In genomic region chr3:68583771-68584511, GRCm38 (mm10) we compare ENCODE assay signal across 8 mouse cellular contexts.
DNase-seq lines count a peak whose midpoint lies in the region; ATAC-seq lines count a peak whose summit lies in the region.

No protein-coding gene starts in this region.

- no peaks in the 10 kb centered on the region for H3K36me3 ChIP-seq in hindbrain, embryonic 12.5 days
- no peaks in the 10 kb centered on the region for H3K36me3 ChIP-seq in midbrain, embryonic 10.5 days

- H3K9me3 ChIP-seq in hindbrain, embryonic 12.5 days (replicated peaks) = no peaks in the 10 kb centered on the region
- no peaks in the 10 kb centered on the region for H3K9me3 ChIP-seq in midbrain, embryonic 10.5 days (replicated peaks)

- H3K27me3 ChIP-seq in hindbrain, embryonic 12.5 days = no peaks in the 10 kb centered on the region
- no peaks in the 10 kb centered on the region for H3K27me3 ChIP-seq in midbrain, embryonic 10.5 days (ENCODE audit: low read depth, poor library complexity, severe bottlenecking)

- peaks cover 61% of the 10 kb centered on the region for H3K4me1 ChIP-seq in hindbrain, embryonic 12.5 days
- peaks cover 65% of the 10 kb centered on the region for H3K4me1 ChIP-seq in midbrain, embryonic 10.5 days

- no peak overlapping the region; the same call in 1 of the 2 replicates for H3K9ac ChIP-seq in hindbrain, embryonic 12.5 days

- WGBS in hindbrain, embryonic 12.5 days = 34% methylated on average over 14 of the region's 14 CpGs
- 61% methylated on average over 14 of the region's 14 CpGs for WGBS in midbrain, embryonic 10.5 days

- no peak overlapping the region for H3K4me3 ChIP-seq in hindbrain, embryonic 12.5 days
- peak overlapping the region; percentile 30 for H3K4me3 ChIP-seq in midbrain, embryonic 10.5 days

- H3K4me2 ChIP-seq in hindbrain, embryonic 12.5 days (replicated peaks) = peak overlapping the region; percentile 29

- DNase-seq in Muller cell, postnatal 12 days (ENCODE audit: inconsistent ontology term) = peak; percentile 89
- DNase-seq in gastrocnemius, adult 18-20 months (ENCODE audit: low spot score) = peak; percentile 79
- DNase-seq in midbrain, embryonic 10.5 days (ENCODE audit: low spot score) = peak; percentile 35
- DNase-seq in urinary bladder, adult 18-20 months (ENCODE audit: low spot score in 2 of 2) = no peak
- DNase-seq in thymus, postnatal 25 days = no peak
- no peak for DNase-seq in MN1 (ENCODE audit: low spot score)

- ATAC-seq in cerebellum, adult (ENCODE audit: insufficient number of reproducible peaks, low FRiP score, low TSS enrichment) = peak; percentile 91
- peak; percentile 44 for ATAC-seq in hindbrain, embryonic 12.5 days (ENCODE audit: low FRiP score)

- peak overlapping the region; percentile 84 for H3K27ac ChIP-seq in hindbrain, embryonic 12.5 days
- H3K27ac ChIP-seq in midbrain, embryonic 10.5 days (replicated peaks) = peak overlapping the region; percentile 87

Comparison
In these comparisons a context has a peak if more than half of its experiments do, and no peak if none do; other contexts are left out.
1. DNase-seq: peak in Muller cell, postnatal 12 days (single experiment), gastrocnemius, adult 18-20 months (single experiment) and midbrain, embryonic 10.5 days (single experiment); none in urinary bladder, adult 18-20 months (0 of 2), thymus, postnatal 25 days (single experiment) and MN1 (single experiment).